Mouse (Mus musculus) hindbrain, embryonic 11.5 days (tissue): ENCODE data around the gene Inpp5a. TPM values are rescaled to one million over a fixed set of nuclear protein-coding genes. Genes with fewer than 3 reads are reported as not detected.

Experiments
- ATAC-seq: fragments of 200-750 bp; cut with Nextera tagmentation; 2 replicates; pipeline ENCODE4 v1.8.0; 2017; ENCODE audit warnings: mild to moderate bottlenecking, moderate TSS enrichment, moderate library complexity; ENCODE audit not compliant: low FRiP score
- DNase-seq: peaks from one replicate; pipeline ENCODE4 v3.0.0-alpha.2; 2015; ENCODE audit warnings: low spot score
- H3K27ac ChIP-seq: fragments of 300-500 bp; sonication (generic); 2 replicates; pipeline ENCODE4 v1.5.1; 2014; ENCODE audit warnings: mild to moderate bottlenecking, low read depth, low read length
- H3K27me3 ChIP-seq: fragments of 300-500 bp; sonication (generic); 2 replicates; pipeline ENCODE4 v1.6.1; 2014; ENCODE audit warnings: mild to moderate bottlenecking, low read length, moderate library complexity, mixed read lengths; ENCODE audit not compliant: control insufficient read depth, insufficient read depth
- H3K36me3 ChIP-seq: fragments of 300-500 bp; sonication (generic); 2 replicates; pipeline ENCODE4 v1.6.1; 2014; ENCODE audit warnings: mild to moderate bottlenecking, low read length, moderate library complexity, mixed read lengths; ENCODE audit not compliant: control insufficient read depth, insufficient read depth
- H3K4me1 ChIP-seq: fragments of 300-500 bp; sonication (generic); replicated peaks from 2 replicates; pipeline ENCODE4 v1.6.1; 2014; ENCODE audit warnings: low read length, mixed read lengths; ENCODE audit not compliant: control insufficient read depth, insufficient read depth
- H3K4me2 ChIP-seq: fragments of 300-500 bp; sonication (generic); replicated peaks from 2 replicates; pipeline ENCODE4 v1.6.1; 2014; ENCODE audit warnings: mild to moderate bottlenecking, low read depth, low read length
- H3K4me3 ChIP-seq: fragments of 300-500 bp; sonication (generic); 2 replicates; pipeline ENCODE4 v1.5.1; 2014; ENCODE audit warnings: low read depth, low read length
- H3K9ac ChIP-seq: fragments of 300-500 bp; sonication (generic); 2 replicates; pipeline ENCODE4 v1.6.1; 2014; ENCODE audit warnings: low read depth, low read length
- H3K9me3 ChIP-seq: fragments of 300-500 bp; sonication (generic); 2 replicates; pipeline ENCODE4 v1.6.1; 2016; ENCODE audit warnings: low read length; ENCODE audit not compliant: control insufficient read depth
- WGBS: fragments of 180-500 bp; shearing (Covaris S2); extraction: QIAGEN DNeasy Blood & Tissue Kit; methylation state at CpG from one replicate; pipeline ENCODE4 v1.1.7; 2014; 5-methylcytosine and 5-hydroxymethylcytosine counted together
- polyA plus RNA-seq: library from polyadenylated mRNA; unstranded; fragments of >200 nt; fragmentation: Nextera tagmentation; extraction: Ambion mirVana; gene quantifications from 2 replicates; pipeline ENCODE4 v1.2.1, GENCODE M21; 2014

Inpp5a gene
- polyA plus RNA-seq, 1 experiment from 2014 or later = 24.1 TPM

DNA sequence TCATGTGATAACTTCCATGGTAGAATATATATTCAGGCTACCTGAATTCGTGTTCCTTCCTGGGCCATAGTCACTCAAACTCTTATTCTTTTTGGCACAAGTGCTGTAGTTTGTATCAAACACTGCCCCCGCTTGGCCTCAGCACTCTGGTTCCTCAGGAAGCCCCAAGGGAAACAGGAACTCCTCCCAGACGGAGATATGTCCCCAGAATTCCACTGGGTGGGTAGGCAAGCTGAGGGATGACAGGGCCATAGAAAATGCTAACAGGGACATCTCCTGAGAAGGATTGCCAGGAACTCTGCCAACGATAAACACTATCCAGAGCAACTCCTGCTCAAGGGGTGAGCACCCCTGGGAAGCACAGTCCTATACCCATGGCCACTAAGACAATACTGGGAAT is 22.4 kb upstream of the Inpp5a start:
- no peaks in the 10 kb centered on the region for H3K27me3 ChIP-seq
- H3K4me1 ChIP-seq = peaks cover 17% of the 10 kb centered on the region
- H3K9ac ChIP-seq = no peak overlapping the region
- H3K27ac ChIP-seq = no peak overlapping the region
- 80% methylated on average over 4 of the region's 4 CpGs for WGBS
- H3K4me2 ChIP-seq = no peak overlapping the region
- ATAC-seq (no peak), DNase-seq (no peak)
- H3K36me3 ChIP-seq = no peaks in the 10 kb centered on the region
- H3K9me3 ChIP-seq = no peaks in the 10 kb centered on the region
- no peak overlapping the region for H3K4me3 ChIP-seq

DNA sequence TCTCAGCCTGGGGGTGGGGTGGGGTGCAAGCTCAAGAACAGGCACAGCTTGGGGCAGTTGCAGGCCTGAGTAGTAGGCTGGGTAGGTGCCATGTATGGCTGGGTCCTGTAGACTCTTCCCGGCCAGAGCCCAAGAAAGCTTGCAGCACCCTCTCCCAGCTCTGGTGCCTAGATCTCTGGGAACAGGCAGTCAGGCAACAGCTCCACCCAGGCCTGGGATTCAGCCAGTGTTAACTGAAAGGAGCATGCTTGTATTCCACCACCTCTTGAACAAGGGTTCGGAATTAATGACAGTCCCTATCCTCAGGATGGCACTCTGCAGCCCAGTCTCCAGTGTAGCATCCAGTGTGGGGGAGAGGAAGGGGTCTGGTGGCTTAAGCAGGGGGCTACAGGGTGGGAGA is 20.7 kb upstream of the Inpp5a start:
- Histone ChIP-seq H3K4me1 (peaks cover 13% of the 10 kb centered on the region), H3K36me3 (no peaks in the 10 kb centered on the region), H3K4me3 (no peak overlapping the region), H3K27ac (no peak overlapping the region), H3K9ac (no peak overlapping the region), H3K9me3 (no peaks in the 10 kb centered on the region), H3K4me2 (no peak overlapping the region), H3K27me3 (no peaks in the 10 kb centered on the region)
- WGBS = 88% methylated on average over 2 of the region's 2 CpGs
- ATAC-seq (no peak), DNase-seq (no peak)

DNA sequence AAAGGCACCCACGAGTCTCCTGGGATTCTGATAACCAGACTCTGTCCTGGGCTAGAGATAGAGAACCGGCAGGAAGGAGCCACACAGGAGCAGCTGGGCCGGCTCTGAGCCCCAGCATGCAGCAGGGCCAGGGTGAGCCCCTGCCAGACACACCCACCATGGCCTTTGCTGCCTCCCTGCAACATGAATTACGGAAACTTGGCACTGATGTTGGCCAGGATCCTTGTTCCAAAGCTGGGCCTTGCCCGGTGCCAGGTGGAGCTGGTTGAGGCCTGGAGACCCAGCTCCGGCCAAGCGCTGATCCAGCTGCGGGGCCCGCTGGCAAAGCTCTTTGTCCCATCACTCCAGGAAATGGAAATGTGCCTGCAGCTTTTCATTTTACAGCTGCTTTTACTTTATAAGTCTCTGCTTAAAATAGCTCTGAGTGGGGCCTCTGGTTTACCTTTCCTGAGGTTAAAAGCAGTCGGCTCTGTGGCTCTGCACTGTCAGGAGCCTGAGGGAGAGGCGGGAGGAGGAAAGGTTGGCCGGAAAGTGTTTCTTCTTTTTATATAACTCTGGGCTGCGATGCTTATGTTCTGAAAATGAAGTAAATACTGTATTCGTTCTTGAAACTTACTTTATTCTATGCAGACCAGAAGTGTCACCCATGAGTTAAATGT is 20.1 kb upstream of the Inpp5a start:
- no peaks in the 10 kb centered on the region for H3K27me3 ChIP-seq
- H3K9me3 ChIP-seq = no peaks in the 10 kb centered on the region
- H3K9ac ChIP-seq = no peak overlapping the region
- H3K4me3 ChIP-seq = no peak overlapping the region
- no peak for DNase-seq
- H3K4me1 ChIP-seq = peaks cover 6% of the 10 kb centered on the region; the same call in 1 of the 2 replicates
- no peak overlapping the region for H3K4me2 ChIP-seq
- WGBS = 79% methylated on average over 14 of the region's 14 CpGs
- ATAC-seq = no peak
- no peaks in the 10 kb centered on the region for H3K36me3 ChIP-seq
- no peak overlapping the region for H3K27ac ChIP-seq

DNA sequence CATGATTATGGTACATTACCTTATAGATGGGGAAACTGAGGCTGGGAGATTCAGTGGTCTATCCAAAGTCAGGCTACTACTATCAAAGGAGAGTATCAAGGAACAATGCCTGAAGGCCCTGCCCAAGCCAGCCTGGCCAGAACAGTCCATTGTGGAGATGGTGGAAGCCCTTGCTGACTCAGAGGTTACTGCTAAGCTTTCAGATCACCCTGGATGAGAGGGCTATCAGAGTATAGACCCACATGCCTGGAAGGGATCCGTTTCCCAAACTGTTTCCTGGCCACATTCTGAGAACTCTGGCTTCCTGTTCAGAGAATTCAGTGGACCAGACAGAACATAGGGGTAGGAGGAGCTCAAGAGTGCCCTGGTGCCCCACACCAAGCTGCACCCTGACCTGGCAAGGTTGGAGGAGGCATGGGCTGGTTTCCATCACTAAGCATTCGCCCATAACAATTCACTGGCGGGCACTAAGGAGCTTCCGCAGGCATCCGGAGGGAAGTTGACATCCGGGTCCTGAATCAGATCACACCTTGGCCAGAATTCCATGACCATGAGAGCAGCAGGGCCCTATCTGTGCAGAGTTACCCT is 19.3 kb upstream of the Inpp5a start:
- Histone ChIP-seq H3K27ac (no peak overlapping the region), H3K4me2 (no peak overlapping the region), H3K9ac (no peak overlapping the region), H3K27me3 (no peaks in the 10 kb centered on the region), H3K4me3 (no peak overlapping the region), H3K4me1 (no peaks in the 10 kb centered on the region), H3K9me3 (no peaks in the 10 kb centered on the region), H3K36me3 (no peaks in the 10 kb centered on the region)
- ATAC-seq = no peak
- DNase-seq = no peak
- WGBS = 90% methylated on average over 6 of the region's 6 CpGs

DNA sequence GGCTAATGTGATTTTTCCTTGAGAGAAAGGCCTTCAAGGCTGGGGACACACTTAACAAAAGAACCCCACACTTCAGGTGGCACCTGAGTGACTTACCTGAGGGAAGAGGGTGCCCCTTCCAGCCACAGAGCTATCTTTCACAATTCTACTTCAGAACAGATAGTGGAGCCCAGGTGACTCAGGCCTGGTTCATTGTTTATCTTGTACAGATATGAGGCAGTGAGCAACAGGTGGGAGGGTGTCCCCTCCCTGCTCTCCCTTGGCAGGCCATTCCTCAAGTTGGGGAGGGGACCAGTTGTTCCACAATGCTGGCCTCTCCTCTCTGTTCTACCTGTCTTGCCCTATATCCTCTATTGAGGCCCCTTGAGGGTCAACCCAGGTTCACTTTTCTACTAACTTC is 17.5 kb upstream of the Inpp5a start:
- Histone ChIP-seq H3K4me1 (no peaks in the 10 kb centered on the region), H3K27me3 (no peaks in the 10 kb centered on the region), H3K9ac (no peak overlapping the region), H3K36me3 (no peaks in the 10 kb centered on the region), H3K27ac (no peak overlapping the region), H3K4me3 (no peak overlapping the region), H3K9me3 (no peaks in the 10 kb centered on the region), H3K4me2 (no peak overlapping the region)
- DNase-seq = no peak
- no peak for ATAC-seq

DNA sequence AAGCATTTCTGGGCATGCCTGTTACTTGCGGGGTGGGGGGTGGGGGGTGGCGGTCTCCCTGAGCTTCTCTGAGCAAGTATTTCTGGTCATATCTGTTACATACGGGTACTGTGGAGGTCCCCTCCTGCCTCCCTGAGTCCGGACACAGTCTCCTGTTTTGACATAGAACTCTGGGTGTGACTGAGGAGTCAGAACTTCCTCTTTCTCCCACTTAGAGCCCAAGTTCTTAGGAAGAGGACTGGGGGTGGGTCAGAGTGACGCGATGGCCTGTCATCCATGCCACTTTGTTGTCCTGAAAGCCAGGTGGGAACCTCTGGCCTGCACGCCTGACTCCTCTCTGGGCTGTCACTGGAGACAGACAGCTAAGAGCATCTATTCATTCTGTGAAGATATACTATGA is 11.5 kb upstream of the Inpp5a start:
- ATAC-seq = no peak
- WGBS = 89% methylated on average over 7 of the region's 7 CpGs
- no peak for DNase-seq

DNA sequence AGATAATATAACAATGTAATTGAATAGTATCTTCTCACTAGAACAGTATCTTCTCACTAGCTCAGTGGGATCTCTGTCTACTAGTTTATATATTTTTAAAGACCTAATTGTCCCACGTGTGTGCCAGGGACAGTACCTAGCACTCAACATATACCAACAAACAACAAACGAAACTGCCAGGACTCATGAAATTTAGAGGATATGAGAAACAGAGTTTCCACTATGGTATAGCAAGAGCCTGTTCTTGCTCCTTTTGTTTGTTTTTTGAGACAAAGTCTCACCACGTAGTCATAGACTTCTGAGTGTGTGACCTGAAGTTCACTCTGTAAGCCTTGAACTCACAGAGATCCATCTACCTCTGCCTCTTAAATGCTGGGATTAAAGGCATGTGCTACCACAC is 10.6 kb upstream of the Inpp5a start:
- H3K4me3 ChIP-seq = no peak overlapping the region
- WGBS = 90% methylated on average over 3 of the region's 3 CpGs
- DNase-seq = no peak
- H3K36me3 ChIP-seq = no peaks in the 10 kb centered on the region
- no peak overlapping the region for H3K4me2 ChIP-seq
- H3K27me3 ChIP-seq = no peaks in the 10 kb centered on the region
- H3K27ac ChIP-seq = no peak overlapping the region
- no peak overlapping the region for H3K9ac ChIP-seq
- no peaks in the 10 kb centered on the region for H3K9me3 ChIP-seq
- no peak for ATAC-seq
- H3K4me1 ChIP-seq = no peaks in the 10 kb centered on the region

More for the DNA sequence above, 11.5 kb upstream of the Inpp5a start:
- Histone ChIP-seq H3K27ac (no peak overlapping the region), H3K27me3 (no peaks in the 10 kb centered on the region), H3K4me2 (no peak overlapping the region), H3K4me1 (no peaks in the 10 kb centered on the region), H3K4me3 (no peak overlapping the region), H3K9me3 (no peaks in the 10 kb centered on the region), H3K9ac (no peak overlapping the region), H3K36me3 (no peaks in the 10 kb centered on the region)

DNA sequence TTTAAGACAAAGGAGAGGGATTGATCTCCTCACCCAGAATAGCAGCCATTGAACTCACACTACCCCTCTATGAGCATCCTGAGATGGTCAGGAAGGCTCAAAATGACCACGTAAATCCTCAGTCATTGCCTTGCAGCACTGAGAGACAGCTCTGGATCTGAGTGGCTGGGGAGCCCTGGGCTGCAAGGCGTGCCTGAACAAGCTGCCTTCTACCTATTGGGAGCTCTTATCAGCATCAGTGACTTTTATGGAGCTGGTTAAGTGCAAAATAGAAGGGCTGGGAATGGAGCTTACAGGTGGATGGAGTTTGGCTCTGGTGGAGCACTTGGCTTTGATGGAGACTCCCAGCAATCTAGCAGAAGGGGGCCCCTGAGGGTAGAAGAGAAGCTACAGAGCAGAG is 9.2 kb upstream of the Inpp5a start:
- no peak overlapping the region for H3K4me2 ChIP-seq
- no peak for DNase-seq
- H3K9me3 ChIP-seq = no peaks in the 10 kb centered on the region
- ATAC-seq = no peak
- no peaks in the 10 kb centered on the region for H3K4me1 ChIP-seq
- 85% methylated on average over 2 of the region's 2 CpGs for WGBS
- H3K27me3 ChIP-seq = no peaks in the 10 kb centered on the region
- H3K9ac ChIP-seq = no peak overlapping the region
- H3K27ac ChIP-seq = no peak overlapping the region
- no peaks in the 10 kb centered on the region for H3K36me3 ChIP-seq
- H3K4me3 ChIP-seq = no peak overlapping the region

DNA sequence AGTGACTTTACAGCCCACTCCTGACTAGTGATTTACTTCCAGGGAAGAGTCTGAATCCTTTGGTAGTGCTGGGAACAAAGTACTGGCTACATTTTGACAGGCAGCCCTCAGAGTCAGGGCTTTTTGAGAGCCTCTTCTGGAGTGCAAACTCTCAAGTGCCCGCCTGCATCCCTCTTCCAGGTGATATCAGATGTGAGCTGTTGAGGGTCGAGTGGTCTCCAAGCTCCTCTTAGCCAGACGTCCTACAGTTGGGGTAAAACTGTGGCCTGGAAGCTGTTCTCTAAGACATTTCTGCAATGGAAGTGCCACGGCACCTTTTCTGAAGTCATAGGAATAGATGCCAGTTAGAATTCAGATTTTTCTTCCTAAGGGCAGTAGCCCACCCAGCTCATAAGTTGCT is 8.7 kb upstream of the Inpp5a start:
- no peak overlapping the region for H3K4me2 ChIP-seq
- H3K36me3 ChIP-seq = no peaks in the 10 kb centered on the region
- H3K27me3 ChIP-seq = no peaks in the 10 kb centered on the region
- no peak for DNase-seq
- H3K9ac ChIP-seq = no peak overlapping the region
- H3K4me1 ChIP-seq = no peaks in the 10 kb centered on the region
- no peak overlapping the region for H3K27ac ChIP-seq
- no peaks in the 10 kb centered on the region for H3K9me3 ChIP-seq
- WGBS = 69% methylated on average over 4 of the region's 4 CpGs
- no peak overlapping the region for H3K4me3 ChIP-seq
- no peak for ATAC-seq
